Mouse (Mus musculus) embryonic facial prominence, embryonic 10.5 days (tissue): ENCODE measurements at regions not wholly inside any gene's neighbourhood (a gene's known extent, or its start where the extent isn't known, plus 50 kb on each side); places are given as distances from the start of the nearest gene placed in this dataset.

Experiments used
- DNase-seq: peaks from one replicate; pipeline ENCODE4 v3.0.0-alpha.2; 2017; ENCODE audit warnings: low spot score
- H3K27ac ChIP-seq: fragments of 300-500 bp; sonication (generic); replicated peaks from 2 replicates; pipeline ENCODE4 v1.5.1; 2016; ENCODE audit warnings: mild to moderate bottlenecking
- H3K27me3 ChIP-seq: fragments of 300-500 bp; sonication (generic); replicated peaks from 2 replicates; pipeline ENCODE4 v1.6.1; 2016; ENCODE audit warnings: low read depth, mild to moderate bottlenecking; ENCODE audit not compliant: poor library complexity, severe bottlenecking
- H3K36me3 ChIP-seq: fragments of 300-500 bp; sonication (generic); replicated peaks from 2 replicates; pipeline ENCODE4 v1.6.1; 2016; ENCODE audit warnings: mild to moderate bottlenecking, moderate library complexity
- H3K4me1 ChIP-seq: fragments of 300-500 bp; sonication (generic); 2 replicates; pipeline ENCODE4 v1.6.1; 2016
- H3K4me3 ChIP-seq: fragments of 300-500 bp; sonication (generic); 2 replicates; pipeline ENCODE4 v1.5.1; 2016; ENCODE audit warnings: mild to moderate bottlenecking, moderate library complexity
- H3K9me3 ChIP-seq: fragments of 300-500 bp; sonication (generic); 2 replicates; pipeline ENCODE4 v1.6.1; 2016; ENCODE audit warnings: mild to moderate bottlenecking
- WGBS: fragments of 180-500 bp; shearing (Covaris S2); methylation state at CpG from one replicate; pipeline ENCODE4 v1.1.7; 2016; 5-methylcytosine and 5-hydroxymethylcytosine counted together

GRCm38 (mm10) chr3:151323835-151324234, 113.9 kb upstream of the Adgrl4 start:
- DNase-seq, result no peak
- WGBS, result 17% methylated on average over 3 of the region's 3 CpGs
- Histone ChIP-seq H3K27ac (no peak overlapping the region; the same call in 1 of the 2 replicates), H3K36me3 (no peaks in the 10 kb centered on the region), H3K27me3 (no peaks in the 10 kb centered on the region), H3K4me3 (no peak overlapping the region), H3K9me3 (no peaks in the 10 kb centered on the region), H3K4me1 (peaks cover 5% of the 10 kb centered on the region)

GRCm38 (mm10) chr3:151329801-151330200, 107.9 kb upstream of the Adgrl4 start:
- WGBS, result 85% methylated on average over 4 of the region's 4 CpGs
- H3K4me3 ChIP-seq, result no peak overlapping the region
- DNase-seq, result no peak

GRCm38 (mm10) chr3:151331906-151332305, 105.8 kb upstream of the Adgrl4 start:
- no peak for DNase-seq
- no peak overlapping the region for H3K4me3 ChIP-seq
- no peaks in the 10 kb centered on the region for H3K27me3 ChIP-seq
- no peaks in the 10 kb centered on the region for H3K36me3 ChIP-seq
- 51% methylated on average over 2 of the region's 2 CpGs for WGBS
- H3K9me3 ChIP-seq, result no peaks in the 10 kb centered on the region
- H3K4me1 ChIP-seq, result peaks cover 41% of the 10 kb centered on the region
- H3K27ac ChIP-seq, result peak overlapping the region; percentile 58

More at GRCm38 (mm10) chr3:151329801-151330200, 107.9 kb upstream of the Adgrl4 start:
- Histone ChIP-seq H3K27me3 (no peaks in the 10 kb centered on the region), H3K4me1 (peaks cover 37% of the 10 kb centered on the region), H3K27ac (no peak overlapping the region), H3K9me3 (no peaks in the 10 kb centered on the region), H3K36me3 (no peaks in the 10 kb centered on the region)

- Histone ChIP-seq H3K27me3 (no peaks in the 10 kb centered on the region), H3K4me1 (peaks cover 41% of the 10 kb centered on the region), H3K36me3 (no peaks in the 10 kb centered on the region), H3K4me3 (no peak overlapping the region), H3K9me3 (no peaks in the 10 kb centered on the region), H3K27ac (peak overlapping the region; percentile 58; the same call in 1 of the 2 replicates)
- no peak for DNase-seq
- 53% methylated on average over 1 of the region's 1 CpGs for WGBS
Observed at GRCm38 (mm10) chr3:151332317-151332687, 105.4 kb upstream of the Adgrl4 start.

- H3K27me3 ChIP-seq, result no peaks in the 10 kb centered on the region
- peaks cover 41% of the 10 kb centered on the region for H3K4me1 ChIP-seq
- H3K4me3 ChIP-seq, result no peak overlapping the region
- no peaks in the 10 kb centered on the region for H3K36me3 ChIP-seq
- WGBS, result 62% methylated on average over 9 of the region's 9 CpGs
- peak; percentile 27 for DNase-seq
- H3K9me3 ChIP-seq, result no peaks in the 10 kb centered on the region
- peak overlapping the region; percentile 58; the same call in 1 of the 2 replicates for H3K27ac ChIP-seq
Observed at GRCm38 (mm10) chr3:151332688-151333452, 104.8 kb upstream of the Adgrl4 start.

- peak; percentile 60 for DNase-seq
- Histone ChIP-seq H3K27me3 (no peaks in the 10 kb centered on the region), H3K4me1 (peaks cover 41% of the 10 kb centered on the region), H3K27ac (peak overlapping the region; percentile 79), H3K4me3 (no peak overlapping the region), H3K36me3 (no peaks in the 10 kb centered on the region), H3K9me3 (no peaks in the 10 kb centered on the region)
- WGBS, result 16% methylated on average over 6 of the region's 6 CpGs
Observed at GRCm38 (mm10) chr3:151333867-151334341, 103.8 kb upstream of the Adgrl4 start.

GRCm38 (mm10) chr3:151351481-151352090, 86.1 kb upstream of the Adgrl4 start:
- no peaks in the 10 kb centered on the region for H3K4me1 ChIP-seq
- H3K27ac ChIP-seq, result no peak overlapping the region
- no peak overlapping the region for H3K4me3 ChIP-seq
- DNase-seq, result no peak
- 72% methylated on average over 4 of the region's 4 CpGs for WGBS
- no peaks in the 10 kb centered on the region for H3K36me3 ChIP-seq
- no peaks in the 10 kb centered on the region for H3K27me3 ChIP-seq
- no peaks in the 10 kb centered on the region for H3K9me3 ChIP-seq

- Histone ChIP-seq H3K4me1 (peaks cover 12% of the 10 kb centered on the region), H3K4me3 (no peak overlapping the region), H3K27me3 (no peaks in the 10 kb centered on the region), H3K9me3 (no peaks in the 10 kb centered on the region), H3K36me3 (no peaks in the 10 kb centered on the region), H3K27ac (0 out of 2 replicates have a peak overlapping the region, but pooled peaks have one; percentile 35)
- 20% methylated on average over 4 of the region's 4 CpGs for WGBS
- DNase-seq, result peak; percentile 21
Observed at GRCm38 (mm10) chr3:151366302-151366701, 71.4 kb upstream of the Adgrl4 start.

GRCm38 (mm10) chr3:151366707-151367306, 70.9 kb upstream of the Adgrl4 start:
- Histone ChIP-seq H3K9me3 (no peaks in the 10 kb centered on the region), H3K4me1 (peaks cover 12% of the 10 kb centered on the region)
- 74% methylated on average over 4 of the region's 4 CpGs for WGBS

GRCm38 (mm10) chr3:151383326-151384019, 54.2 kb upstream of the Adgrl4 start:
- Histone ChIP-seq H3K36me3 (no peaks in the 10 kb centered on the region), H3K4me3 (no peak overlapping the region), H3K27ac (no peak overlapping the region), H3K9me3 (no peaks in the 10 kb centered on the region), H3K27me3 (no peaks in the 10 kb centered on the region), H3K4me1 (no peaks in the 10 kb centered on the region)
- 66% methylated on average over 5 of the region's 5 CpGs for WGBS
- no peak for DNase-seq

More at GRCm38 (mm10) chr3:151366707-151367306, 70.9 kb upstream of the Adgrl4 start:
- Histone ChIP-seq H3K27me3 (no peaks in the 10 kb centered on the region), H3K4me3 (no peak overlapping the region), H3K36me3 (no peaks in the 10 kb centered on the region), H3K27ac (no peak overlapping the region)
- no peak for DNase-seq

- Histone ChIP-seq H3K4me1 (no peaks in the 10 kb centered on the region), H3K27ac (no peak overlapping the region), H3K4me3 (no peak overlapping the region), H3K27me3 (no peaks in the 10 kb centered on the region), H3K36me3 (no peaks in the 10 kb centered on the region), H3K9me3 (no peaks in the 10 kb centered on the region)
- no peak for DNase-seq
- WGBS, result 87% methylated on average over 5 of the region's 5 CpGs
Observed at GRCm38 (mm10) chr3:151384850-151385249, 52.8 kb upstream of the Adgrl4 start.

- 85% methylated on average over 5 of the region's 5 CpGs for WGBS
- Histone ChIP-seq H3K27me3 (no peaks in the 10 kb centered on the region), H3K27ac (no peak overlapping the region), H3K4me3 (no peak overlapping the region), H3K9me3 (no peaks in the 10 kb centered on the region), H3K36me3 (no peaks in the 10 kb centered on the region), H3K4me1 (no peaks in the 10 kb centered on the region)
- DNase-seq, result no peak
Observed at GRCm38 (mm10) chr3:151386103-151386502, 51.6 kb upstream of the Adgrl4 start.
